Mouse (Mus musculus) A20 (cell line): ENCODE measurements around the gene Taf11.

Experiments
- DNase-seq: peaks from one replicate; pipeline ENCODE4 v3.0.0-alpha.2; 2011; ENCODE audit warnings: low read depth, low spot score

Gene Taf11

DNA sequence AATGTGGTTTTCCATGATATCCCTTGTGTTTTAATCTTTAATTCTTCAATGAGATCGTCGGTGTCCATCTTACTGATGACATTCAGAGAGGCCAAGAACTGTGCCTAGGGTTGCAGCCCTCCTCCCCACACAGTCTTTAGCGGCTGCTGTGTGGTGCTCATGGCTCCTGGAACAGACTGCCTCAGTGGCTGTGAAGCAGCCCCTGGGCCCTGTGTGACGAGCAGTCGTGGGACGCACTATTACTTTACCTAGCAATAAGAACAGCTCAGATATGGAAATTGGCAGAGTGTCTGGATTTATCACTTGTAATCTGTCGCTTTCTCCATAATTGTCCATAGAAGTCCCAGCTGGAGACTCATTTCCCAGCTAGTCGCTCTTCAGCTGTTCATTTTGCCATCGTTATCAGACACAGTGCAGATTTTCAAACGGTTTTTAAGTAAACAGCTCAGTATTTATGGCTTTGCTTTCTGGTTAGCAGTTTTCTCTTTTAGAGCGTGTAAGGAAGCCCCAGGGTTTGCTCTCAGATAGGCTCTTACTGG lies 12.6 kb upstream of the Taf11 start:
- DNase-seq, result no peak

DNA sequence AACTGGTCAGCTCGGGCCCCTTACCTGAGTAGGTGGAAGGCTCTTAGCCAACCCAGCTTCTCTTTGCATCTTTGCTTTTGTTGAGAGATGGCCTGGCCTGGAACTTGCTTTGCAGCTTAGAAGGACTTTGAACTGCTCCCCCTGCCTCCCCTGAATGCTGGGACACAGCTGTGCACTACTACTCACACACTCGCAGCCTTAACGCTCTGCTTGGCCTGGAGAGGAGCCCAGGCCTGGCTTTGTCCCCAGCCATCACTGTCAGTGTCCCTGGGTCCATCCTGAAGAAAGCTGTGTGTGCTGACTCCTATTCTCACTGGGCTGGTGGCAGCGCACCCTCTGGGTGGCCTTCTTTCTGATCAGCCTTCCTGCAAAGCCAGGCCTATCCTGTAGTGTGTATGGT lies 11.0 kb upstream of the Taf11 start:
- no peak for DNase-seq

DNA sequence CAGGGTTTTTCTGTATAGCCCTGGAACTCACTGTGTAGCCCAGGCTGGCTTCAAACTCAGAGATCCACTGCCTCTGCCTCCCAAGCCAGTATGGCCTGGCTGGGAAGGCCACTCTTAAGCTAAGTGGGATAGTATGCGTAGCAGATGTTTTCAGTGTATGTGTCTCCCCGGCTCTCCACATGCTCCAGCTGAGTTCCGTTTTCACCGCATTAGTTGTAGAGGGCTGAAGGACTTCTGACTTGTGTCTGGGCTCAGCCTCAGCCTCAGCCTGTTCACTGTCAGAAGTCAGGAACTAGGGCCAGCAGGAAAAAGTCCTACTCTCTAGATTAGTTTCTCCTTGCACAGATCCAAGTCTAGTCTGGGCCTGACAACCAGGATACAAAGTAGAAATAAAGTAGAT lies 6.7 kb upstream of the Taf11 start:
- no peak for DNase-seq

DNA sequence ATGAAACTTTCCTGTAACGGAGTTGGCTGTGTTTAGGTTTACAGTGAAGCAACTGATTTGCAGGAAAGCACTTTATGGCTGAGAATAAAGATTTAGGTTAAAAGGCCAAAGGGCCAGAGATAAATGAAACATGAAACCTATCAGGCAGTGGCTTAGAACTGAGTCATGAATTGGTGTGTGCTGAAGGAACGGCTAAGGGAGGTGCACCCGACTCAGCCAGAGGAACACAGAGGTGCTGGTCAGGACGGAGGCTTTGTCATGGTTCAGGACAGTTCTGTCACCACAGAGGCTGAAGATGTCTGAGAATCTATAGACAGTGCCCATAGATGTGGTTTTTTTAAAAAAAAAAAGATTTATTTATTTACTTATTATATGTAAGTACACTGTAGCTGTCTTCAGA lies 5.1 kb upstream of the Taf11 start:
- DNase-seq, result no peak

DNA sequence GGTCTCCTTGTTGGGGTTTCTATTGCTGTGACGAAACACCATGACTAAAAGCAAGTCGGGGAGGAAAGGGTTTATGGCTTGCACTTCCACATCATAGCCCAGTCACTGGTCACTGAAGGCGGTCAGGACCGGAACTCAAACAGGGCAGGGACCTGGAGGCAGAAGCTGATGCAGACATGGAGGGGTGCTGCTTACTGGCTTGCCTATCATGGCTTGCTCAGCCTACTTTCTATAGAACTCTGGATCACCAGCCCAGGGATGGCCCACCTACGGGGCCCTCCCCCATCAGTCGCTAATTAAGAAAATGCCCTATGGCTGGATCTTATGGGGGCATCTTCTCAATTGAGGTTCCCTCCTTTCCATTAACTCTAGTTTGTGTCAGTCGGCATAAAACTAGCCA lies 1.7 kb upstream of the Taf11 start:
- DNase-seq, result no peak

DNA sequence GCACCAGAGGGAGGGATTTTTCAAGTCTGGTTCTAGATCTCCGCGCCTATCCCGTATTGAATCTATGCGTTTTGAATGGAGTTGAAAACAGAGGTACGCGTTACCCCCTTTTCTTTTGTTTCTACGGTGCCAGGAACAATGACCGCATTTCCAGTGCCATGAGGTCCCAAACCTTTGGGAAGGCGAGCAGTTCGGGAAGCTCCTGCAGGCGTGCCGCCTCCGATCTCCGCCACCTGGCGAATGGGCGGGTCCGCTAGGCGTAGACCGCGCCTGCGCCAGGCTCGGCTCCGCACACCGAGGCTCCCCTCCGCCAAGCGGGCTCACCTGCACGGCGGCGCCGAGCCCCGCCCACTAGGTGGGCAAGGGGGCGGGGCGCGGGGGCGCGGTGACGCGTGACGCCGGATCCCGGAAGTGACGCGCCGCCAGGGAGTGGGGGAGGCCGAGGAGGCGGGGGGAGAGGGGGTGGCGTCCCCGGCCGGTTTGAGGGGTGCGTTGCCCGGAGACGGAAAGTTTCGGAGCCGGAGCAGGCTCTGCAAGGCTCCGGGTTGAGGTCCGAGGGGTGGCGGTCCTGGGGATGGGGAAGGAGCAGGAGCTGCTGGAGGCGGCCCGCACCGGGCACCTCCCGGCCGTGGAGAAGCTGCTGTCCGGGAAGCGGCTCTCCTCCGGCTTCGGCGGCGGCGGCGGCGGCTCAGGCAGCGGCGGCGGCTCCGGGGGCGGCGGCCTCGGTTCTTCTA lies 589 bp downstream of the Taf11 start, which contains the start of gene Anks1:
Gene Anks1, plus strand, starts transcription at position 419 of the 734 bp plus-strand sequence.
- peak; percentile 91 for DNase-seq

DNA sequence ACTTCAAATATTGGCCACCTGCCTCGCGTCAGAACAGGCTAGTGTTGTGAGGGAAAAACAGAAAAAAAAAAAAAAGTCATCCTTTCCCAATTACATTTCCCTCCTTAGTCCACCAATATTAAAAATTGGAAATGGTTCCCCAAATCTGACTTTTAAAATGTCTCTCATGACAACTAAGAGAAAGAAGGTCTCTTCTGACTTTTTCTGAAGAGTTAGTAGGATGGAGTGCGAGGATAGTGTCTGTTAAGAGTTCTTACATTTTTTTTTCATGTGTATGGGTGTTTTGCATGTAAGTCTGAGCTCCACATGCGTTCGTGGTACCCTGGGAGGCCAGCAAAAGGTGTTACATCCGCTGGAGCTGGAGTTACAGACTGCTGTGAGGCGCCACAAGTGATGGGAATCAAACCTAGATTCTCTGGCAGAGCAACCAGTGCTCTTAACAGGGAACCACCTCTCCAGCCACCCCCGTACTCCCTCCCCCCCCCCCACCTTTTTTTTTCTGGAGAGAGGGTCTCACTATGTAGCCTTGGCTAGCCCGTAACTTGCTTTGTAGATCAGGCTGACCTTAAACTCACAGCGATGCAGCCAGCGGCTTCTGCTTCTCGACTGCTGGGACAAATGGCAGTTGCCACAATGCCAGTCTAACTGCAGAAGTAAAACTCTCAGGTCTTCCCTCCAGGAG lies 1.3 kb downstream of the Taf11 start:
- peak; percentile 83 for DNase-seq

DNA sequence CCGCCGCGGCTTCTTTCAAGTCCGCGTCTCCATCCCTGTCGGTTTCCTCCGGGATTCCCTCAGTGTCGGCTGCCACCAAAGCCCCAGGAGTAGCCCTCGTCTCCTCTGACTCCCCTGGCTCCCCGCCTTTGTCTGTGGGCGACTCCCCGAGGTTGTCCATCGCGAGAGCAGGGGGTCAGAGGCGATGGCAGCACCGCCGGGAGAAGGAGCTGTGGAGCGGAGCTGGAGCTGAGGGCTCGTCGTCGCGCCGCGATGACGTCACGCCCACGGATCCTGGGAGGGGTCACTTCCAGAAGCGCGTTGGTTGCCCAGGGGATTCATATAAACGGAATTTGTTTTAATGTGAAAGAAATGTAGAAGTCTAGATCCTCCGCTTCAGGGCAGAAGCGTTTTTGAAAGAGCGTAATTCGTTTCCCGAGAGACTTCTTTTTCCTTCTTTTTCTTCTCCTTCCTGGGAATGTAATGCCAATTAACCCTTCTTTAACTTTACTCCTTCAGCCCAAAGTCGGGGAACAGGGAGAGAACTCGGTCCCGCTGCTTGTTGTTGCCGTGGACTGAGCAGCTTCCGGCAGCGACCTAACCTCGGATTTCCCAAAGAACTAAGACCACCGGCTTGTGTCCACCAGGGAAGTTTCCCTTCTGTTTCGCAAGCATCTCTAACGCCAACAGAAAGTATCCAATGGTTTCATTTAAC lies 2.0 kb downstream of the Taf11 start:
- DNase-seq, result peak; percentile 93

DNA sequence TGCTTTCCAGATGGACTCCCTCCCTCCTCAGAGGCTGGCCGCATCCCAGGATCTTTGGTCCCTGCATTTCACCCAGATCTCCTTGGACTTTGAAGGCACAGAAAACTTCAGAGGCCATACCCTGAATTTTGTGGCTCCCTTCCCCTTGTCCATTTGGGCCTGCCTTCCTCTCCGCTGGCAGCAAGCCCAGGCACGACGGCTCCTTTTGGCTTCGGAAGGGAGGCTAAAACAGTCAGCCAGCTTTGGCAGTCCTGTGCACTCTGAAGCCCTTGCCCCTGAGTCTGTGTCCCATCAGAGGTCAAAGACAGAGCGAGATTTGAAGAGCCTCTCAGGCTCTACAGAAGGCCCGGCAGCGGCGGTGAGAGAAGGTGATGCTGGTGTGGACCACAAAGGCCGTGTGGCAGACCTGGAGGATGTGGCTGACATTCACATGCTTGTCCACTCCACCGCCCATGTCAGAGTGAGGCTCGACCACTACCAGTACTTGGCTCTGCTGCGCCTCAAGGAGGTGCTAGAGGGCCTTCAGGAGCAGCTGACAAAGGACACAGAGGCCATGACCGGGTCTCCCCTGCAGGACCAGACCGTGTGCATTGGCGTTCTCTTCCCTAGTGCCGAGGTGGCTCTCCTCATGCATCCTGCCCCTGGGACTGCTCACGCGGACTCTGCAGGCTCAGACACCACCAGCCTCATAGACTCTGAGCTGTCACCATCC lies 23.0 kb downstream of the Taf11 start:
- DNase-seq, result no peak

DNA sequence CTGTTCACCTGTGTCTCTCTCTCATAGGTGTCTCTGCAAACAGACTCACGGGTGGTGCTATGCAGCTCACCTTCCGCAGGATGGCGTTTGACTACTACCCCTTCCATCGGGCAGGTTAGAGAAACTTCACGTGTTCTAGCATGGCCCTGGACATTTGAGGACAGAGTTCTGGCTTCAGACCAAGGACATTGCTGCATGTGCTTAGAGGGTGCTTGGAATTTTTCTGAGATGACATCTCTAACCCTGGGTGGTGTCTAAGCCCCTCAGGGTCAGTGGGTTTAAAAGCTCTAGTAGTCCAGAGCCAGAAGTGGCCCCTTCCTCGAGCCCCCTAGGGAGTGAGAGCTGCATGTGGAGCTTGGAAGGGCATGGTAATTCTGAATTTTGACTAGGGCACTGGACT lies 25.6 kb downstream of the Taf11 start:
- DNase-seq, result no peak

DNA sequence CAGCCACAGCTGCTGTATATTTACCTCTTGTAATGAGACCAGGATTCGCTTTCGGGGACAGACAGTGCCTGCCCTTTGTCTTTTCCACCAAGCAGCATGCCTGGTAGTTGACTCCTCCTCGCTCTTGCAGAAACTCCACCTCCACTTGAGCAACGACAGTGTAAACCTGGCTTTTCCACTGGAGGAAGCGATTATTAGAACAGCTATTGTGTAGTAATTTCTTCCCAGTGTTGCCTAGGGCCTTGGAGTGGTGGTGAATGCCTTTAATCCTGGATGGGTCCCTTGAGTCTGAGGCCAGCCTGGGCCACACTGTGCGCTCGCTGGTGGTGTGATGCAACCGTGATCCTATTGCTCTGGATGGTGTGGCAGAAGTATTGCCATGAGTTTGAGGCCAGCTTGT lies 26.5 kb downstream of the Taf11 start:
- no peak for DNase-seq

DNA sequence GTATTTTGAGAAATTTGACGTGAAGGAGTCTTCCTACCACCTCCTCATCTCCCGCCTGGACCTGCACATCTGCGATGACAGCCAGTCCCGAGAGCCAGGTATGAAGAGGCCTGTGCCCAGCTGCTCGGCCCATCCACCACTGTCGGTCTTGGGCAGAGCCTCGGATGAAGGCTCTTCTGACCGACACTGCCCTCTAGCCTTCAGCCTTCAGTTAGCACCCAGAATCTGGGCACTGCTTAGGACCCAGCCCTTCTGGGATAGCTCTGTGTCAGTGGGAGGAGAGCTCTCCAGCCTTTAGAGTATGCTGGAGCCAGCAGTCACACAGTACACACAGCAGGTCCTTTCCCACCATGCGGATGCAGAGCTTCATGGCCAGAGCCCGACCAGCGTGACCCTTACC lies 28.1 kb downstream of the Taf11 start:
- DNase-seq, result no peak

DNA sequence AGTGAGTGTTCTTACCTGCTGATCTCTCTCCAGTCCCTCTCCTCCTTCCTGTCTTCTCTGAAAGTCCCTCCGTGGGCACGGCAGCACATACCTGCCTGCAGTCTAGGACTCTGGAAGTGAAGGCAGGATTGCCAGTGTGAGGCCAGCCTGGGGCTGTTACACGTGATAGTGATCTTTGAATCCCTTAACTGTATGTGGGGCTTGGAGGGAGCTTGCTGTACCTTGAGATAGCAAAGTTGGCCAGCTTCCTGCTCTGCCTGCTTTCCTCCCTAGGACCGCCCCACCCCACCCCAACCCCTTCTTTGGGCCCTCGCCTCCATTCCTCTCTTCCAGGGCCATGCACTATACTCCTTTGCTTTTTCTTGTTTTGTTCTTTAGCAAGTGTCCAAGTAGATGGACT lies 35.1 kb downstream of the Taf11 start:
- no peak for DNase-seq

DNA sequence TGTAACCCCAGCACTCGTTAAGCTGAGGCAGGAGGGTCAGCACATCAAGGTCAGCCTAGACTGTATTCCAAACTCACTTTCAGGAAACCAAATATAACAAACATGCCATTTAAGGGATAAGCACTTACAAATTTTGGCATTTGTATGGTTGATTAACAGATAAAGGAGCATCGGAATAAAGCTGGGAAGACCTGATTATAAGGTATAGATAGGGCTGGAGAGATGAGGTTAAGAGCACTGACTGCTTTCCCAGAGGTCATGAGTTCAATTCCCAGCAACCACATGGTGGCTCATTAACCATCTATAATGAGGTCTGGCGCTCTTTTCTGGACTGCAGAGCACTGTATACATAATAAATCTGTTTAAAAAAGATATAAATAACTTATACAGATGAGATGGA lies 36.1 kb downstream of the Taf11 start:
- DNase-seq, result no peak

DNA sequence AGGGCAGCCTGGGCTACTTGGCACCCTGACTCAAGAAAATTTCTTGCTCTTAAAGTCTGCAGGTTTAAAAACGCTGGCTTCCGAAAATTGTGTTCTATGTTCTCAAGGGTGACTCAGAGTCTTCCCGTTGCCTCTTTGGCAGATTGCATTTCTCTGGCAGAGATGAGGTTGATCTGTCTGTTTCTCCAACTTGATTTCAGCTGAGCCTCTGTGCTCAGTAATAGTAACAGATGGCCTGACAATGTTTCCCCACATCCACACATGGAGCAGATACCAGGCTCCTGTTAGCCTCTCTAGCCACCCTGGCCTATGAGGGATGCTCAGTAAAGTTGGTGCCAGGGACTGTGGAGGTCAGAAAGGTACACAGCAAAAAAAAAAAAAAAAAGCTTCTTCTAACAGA lies 37.8 kb downstream of the Taf11 start:
- no peak for DNase-seq

DNA sequence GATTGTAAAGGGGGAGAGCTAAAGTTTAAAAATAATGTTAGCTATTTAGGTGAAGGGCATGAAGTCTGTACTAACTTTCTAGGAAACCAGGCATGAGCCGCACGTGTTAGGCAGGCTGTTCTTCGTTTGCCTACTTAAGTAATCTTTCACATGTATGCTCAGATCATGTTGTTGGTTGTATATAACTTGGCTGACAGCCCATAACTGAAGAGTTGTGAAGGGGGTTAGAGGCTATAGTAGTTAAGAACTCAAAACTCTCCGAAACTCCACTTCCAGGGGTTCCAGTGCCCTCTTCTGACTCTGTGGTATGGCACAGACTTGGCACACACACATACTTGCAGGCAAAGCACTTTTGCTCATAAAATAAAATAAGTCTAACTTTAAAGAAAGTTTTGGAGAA lies 42.9 kb downstream of the Taf11 start:
- no peak for DNase-seq

DNA sequence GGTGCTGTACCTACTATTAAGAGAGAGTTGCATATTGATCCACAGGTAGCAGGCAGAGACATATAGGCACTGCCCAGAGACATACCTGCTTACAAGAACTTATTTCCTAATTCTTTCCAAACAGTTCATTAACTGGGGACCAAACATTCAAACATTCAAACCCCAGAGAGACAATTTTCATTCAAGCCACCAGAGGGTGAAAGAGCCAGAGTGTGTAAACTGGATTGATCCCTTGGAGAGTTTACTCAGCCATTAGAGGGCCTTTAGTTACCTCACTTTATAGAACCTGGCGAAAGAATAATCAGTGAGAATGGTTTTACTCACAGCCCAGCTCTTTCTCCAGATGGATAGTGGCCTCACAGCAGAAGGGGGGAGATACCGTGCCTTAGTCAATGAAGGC lies 44.2 kb downstream of the Taf11 start:
- no peak for DNase-seq

DNA sequence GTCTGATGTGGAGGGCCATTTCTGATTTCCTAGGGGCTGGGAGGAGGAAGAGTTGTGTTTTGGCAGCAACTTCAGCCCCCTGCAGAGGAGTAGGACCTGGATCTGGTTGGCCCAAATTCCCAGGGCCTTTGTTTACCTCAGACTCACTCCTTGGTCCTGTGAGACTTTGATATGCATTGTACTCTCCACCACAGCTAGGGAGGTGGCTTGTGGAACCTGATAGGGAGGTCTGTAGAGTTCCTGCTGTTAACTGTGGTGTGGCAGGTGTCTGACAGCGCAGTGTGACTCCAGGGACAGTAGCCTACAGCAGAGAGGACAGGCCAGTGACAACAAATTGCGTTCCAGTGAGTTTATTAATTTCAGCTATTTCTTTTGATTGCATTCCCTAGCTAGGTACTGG lies 50.5 kb downstream of the Taf11 start:
- DNase-seq, result no peak

DNA sequence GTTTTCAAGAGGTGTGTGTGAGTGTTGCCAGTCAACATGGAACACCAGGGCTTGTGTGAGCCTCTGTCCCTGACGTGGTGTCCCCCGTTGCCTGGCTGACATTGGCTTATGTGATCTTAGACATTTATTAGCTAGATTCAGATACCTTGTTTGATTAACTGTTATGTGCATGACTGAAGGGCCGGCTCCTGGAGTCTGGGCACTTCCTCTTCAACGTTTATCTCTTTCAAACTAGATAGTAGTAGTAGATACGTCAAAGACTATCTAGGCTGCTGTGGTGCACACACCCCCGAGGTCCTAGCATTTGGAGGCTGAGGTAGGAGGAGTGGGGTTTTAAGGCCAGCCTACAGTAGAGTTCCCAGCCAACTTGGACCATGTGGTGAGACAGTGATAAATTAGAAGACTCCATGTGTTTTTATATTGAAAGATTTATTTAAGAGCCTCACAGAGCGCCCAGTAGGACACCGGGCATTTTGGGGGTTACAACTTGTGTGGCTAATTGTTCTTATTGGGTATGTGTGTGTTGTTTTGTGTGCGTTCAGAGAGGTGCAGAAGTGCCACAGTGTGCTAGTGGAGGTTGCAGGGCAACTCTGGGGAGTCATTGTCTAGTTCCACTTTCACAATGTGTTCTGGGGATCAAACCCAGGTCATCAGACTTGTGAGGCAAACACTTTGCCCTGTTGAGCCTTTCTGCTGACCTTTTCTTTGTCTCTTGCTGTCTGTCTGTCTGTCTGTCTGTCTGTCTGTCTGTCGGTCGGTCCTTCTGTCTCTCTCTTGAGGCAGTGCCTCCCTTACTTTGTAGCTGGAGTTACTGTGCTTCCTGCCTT lies 51.8 kb downstream of the Taf11 start:
- DNase-seq, result peak; percentile 63

DNA sequence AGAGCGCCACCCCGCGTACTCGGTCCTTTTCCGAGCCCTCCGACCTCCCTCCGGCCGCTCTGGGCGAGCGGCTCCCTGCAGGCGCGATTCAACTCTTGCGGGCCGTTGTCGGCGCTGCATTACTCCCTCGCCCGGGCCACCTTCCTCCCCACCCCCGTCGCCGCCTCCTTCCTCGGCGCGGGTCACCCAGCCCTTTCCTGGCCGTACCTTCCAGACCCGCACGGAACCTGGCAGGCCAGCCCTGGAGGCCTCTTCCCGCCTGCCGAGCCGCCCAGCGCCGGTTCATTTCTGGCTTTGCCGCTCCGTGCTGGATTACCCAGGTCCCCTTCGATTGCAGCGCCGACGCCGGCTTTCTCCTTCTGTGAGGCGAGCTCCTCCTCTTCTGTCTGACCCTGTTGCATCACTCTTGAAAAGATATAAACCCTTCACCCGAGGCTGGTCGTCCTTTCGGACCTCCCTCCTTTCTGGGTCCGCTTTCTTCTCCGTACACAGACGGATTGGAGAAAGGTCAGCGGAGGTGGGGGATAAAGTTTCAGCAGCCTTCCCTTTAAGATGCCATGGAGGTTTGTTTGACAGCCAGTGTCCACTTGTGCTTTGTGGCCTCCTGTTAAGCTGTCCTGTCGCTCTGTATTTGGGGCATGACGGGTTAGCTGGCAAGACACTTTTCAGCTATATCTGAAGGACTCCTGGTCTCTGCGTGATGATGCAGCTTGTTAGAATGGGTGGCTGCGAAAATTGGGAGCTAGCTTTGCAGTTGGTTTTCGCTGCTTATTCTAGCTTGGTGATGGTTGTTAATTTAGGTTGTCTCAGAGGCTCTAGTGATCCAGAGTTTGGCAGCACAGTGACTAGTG lies 52.6 kb downstream of the Taf11 start:
- peak; percentile 78 for DNase-seq
